Mouse (Mus musculus): Measurements from ENCODE around the gene Lmo3.

- TF ChIP-seq CHD2 (IDR thresholded peaks at IDR 0.05; ENCODE audit: low read depth, low read length) (no peak), ZNF384 (IDR thresholded peaks at IDR 0.05; ENCODE audit: low read depth, low read length) (no peak), MAFK (IDR thresholded peaks at IDR 0.05; ENCODE audit: insufficient read depth, low read depth, low read length) (no peak)
Observed at GRCm38 (mm10) chr6:138388168-138388936, 193.4 kb downstream of the Lmo3 start.

All from ES-E14 (cell line).